Mouse (Mus musculus) heart, postnatal 14 days (tissue): ENCODE data around the gene Ttn. TPM values are rescaled to one million over a fixed set of nuclear protein-coding genes. Genes with fewer than 3 reads are reported as not detected.

Experiments
- DNase-seq, 2 experiments: peaks; one replicate each; pipeline ENCODE4 v3.0.0; 2021 to 2022
- intact Hi-C: fragments of 180-260 bp; cut with DNase I; formaldehyde crosslinking; loops from one replicate; pipeline ENCODE4 v1.15.1; 2025
- total RNA-seq, 2 experiments: library from RNA; stranded (reverse); gene quantifications; 2 replicates each; pipeline ENCODE4 v1.2.3; 2021

Gene Ttn
- total RNA-seq, 2 experiments from 2014 or later = 2,535 to 2,618 TPM

DNA sequence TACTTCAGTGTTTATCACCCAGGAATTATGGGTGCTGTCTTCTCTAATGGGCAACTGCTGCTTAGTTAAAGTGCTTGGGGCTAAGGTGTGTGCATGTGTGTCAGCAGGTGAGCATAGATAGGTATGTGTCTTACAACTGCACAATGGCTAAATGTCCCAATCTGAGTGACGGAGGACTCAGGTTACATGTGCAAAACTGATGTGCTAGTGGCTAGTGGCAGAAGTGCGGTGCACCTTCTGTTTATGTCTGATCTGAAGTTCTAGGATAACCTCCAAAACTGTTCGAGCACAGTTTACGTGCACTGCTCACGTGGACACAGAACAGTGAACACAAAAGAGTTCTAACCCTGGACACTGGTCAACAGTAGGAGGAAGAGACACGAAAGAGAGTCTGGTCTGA lies 15.8 kb downstream of the Ttn start:
- intact Hi-C loops = no loop called here
- DNase-seq = no peak

DNA sequence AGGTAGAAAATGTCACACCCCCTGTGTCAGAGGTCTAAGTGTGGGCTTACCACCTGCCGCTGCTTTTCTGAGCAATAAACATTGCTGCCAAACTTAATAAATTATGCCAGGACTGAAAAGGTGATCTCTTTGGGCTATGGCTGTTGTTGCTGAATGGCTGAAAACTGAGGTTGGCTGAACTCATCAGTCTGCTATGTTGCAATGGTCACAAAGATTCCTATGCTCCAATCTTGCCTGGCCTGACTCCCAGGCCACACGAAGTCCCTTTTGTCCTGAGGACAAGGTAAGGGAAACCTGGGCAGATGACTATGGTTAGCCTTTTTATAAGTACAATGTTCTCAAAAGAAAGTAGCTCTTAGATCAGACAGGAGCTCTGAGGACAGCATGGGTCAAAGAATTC lies 16.3 kb downstream of the Ttn start:
- DNase-seq = no peak
- intact Hi-C loops = no loop called here

DNA sequence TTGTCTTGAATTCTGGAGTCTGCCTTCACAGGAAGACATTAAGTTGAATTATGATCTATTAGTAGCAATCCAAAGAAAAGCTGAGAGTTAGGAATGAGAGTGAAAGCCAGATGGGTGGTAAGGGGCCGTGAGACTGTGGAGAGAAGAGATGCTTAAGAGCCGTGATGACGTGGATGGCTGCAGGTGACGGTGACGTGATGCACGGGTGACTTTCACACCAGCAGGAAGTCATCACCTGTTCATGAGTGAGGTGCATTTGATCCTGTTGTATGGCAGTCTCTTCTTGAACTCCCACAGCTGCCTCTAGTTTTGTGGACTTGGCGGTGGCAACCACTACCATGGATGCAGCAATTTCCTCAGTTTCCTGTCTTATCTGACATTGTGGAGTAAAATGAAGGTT lies 16.8 kb downstream of the Ttn start:
- no peak for DNase-seq

DNA sequence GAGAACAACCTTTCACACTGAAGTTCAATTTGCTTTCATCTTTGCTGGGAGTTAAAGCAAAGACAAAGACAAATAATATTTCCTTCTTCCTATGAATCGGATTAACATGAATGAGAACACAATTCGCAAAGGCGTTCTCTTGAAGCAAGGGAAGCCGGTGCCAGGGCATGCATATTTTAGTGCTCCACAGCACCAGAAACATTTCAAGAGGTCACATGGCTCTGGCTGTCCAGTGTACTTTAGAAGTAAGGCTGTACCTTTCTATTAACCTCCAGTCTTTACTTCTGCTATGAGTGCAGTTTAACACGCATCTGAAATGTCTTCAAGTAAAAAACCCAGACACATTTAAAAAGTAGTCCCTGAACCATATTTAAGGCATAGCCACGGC lies 20.3 kb downstream of the Ttn start:
- intact Hi-C loops = no loop called here
- DNase-seq = no peak

More for the DNA sequence above, 16.8 kb downstream of the Ttn start:
- intact Hi-C loops = no loop called here

- intact Hi-C loops = no loop called here
- no peak for DNase-seq
Observed at GRCm38 (mm10) chr2:76961420-76962044, 20.8 kb downstream of the Ttn start.

DNA sequence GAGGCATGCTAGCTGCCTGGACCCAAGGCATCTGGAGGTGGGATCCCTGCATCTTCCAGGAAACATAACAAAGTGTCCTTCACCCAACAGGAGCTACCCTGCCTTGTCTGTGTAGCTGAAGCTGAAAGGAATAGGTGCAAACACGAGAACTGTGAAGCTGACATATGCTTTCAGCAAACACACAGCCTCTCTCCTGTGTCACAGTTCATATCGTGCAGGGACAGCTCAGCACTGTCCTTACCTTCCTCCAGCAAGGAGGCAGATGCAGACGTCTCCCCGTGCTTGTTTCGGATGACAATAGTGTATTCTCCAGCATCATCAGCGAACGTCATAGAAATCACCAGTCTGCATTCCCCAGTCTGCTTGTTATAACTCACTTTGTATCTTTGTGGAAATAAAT lies 32.6 kb downstream of the Ttn start:
- intact Hi-C loops = no loop called here

GRCm38 (mm10) chr2:76938515-76938914 lies 43.8 kb downstream of the Ttn start:
- DNase-seq = no peak
- intact Hi-C loops = no loop called here

More for the DNA sequence above, 32.6 kb downstream of the Ttn start:
- DNase-seq = no peak

DNA sequence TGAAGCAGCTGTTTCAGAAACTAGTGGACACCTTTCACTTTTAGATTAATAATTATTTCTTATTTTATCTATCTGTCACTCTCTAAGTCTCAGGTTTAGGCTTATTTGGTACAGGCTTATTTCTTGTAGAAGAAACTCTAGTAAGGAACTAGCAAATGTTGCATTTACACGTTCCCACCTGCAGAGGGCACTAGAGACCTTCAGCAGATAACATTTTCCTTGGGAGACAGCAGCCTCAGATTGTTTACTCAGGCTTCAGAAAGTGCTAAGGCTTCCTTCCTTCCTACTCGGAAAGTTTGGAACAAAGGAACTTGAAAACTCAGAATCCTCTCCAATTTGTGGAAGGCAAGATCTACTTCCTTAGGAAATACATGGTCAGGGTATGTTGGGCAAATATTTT lies 52.6 kb downstream of the Ttn start:
- intact Hi-C loops = loop anchor here (1.0 kb wide), 1 partner anchor 40 kb away; no protein-coding TSS in a partner anchor
- peak; percentile 51 to 75 for DNase-seq

- intact Hi-C loops = loop anchor here (1.0 kb wide), 1 partner anchor 40 kb away; no protein-coding TSS in a partner anchor
Observed at GRCm38 (mm10) chr2:76928816-76929215, 53.5 kb downstream of the Ttn start.

DNA sequence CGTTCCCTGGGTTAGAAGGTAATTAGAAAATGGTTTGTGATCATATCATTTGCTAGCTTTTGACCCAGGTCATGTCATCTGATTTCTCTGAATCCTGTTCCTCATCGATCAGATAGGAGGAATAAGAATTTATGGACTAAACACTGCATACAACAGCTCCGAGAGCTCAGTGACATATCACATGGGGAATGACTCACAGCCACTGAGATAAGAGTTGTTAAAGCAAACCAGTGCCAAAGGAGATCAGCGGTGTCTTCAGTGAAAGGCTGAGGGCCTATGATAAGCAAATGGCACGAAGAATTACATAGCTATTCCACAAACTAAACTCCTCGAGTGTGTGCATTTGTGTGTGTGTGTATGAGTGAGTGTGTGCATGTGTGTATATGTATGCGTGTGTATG lies 54.0 kb downstream of the Ttn start:
- DNase-seq = no peak
- intact Hi-C loops = no loop called here

More at GRCm38 (mm10) chr2:76928816-76929215, 53.5 kb downstream of the Ttn start:
- no peak for DNase-seq

DNA sequence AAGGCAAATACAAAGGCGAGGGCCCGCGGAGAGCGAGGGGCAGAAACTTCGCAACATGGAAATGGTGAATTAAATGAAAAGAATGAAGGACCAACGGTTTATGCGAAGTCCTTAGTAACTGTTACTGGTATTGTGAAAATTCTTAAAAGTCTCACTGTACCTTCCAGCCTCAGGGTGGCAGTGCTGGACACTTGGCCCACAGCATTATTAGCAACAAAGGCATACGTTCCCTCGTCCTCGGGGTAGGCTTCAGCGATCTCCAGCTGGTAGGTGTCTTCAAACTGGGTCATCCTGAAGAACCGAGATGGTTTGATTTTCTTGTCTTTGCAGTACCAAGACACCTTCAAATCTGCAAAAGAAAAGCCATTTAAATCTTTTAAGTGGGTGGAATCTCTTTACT lies 55.4 kb downstream of the Ttn start:
- no peak for DNase-seq
- intact Hi-C loops = no loop called here

DNA sequence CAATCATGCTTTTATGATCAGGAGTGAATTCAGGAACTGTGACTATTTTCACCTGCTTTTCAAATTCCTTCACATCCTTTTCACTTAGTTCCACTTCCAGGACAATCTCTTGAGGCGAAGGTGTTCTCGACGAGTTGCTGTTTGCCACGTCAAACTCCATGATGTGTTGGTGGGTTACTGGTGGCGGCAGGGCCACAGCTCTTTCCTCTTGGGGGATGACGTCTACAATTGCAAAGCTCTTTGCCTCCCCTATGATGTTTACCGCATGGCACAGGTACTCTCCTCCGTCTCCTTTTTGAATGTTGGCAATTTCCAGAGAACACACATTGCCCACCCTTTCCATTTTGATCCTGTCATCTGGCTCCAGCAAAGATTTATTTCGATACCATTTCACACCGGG lies 67.4 kb downstream of the Ttn start:
- intact Hi-C loops = no loop called here
- DNase-seq = no peak

- no peak for DNase-seq
- intact Hi-C loops = no loop called here
Observed at GRCm38 (mm10) chr2:76908705-76909457, 73.5 kb downstream of the Ttn start.

GRCm38 (mm10) chr2:76903351-76903750 lies 79.0 kb downstream of the Ttn start:
- intact Hi-C loops = no loop called here
- no peak for DNase-seq

- intact Hi-C loops = no loop called here
Observed at GRCm38 (mm10) chr2:76901476-76902086, 80.8 kb downstream of the Ttn start.

GRCm38 (mm10) chr2:76899886-76900285 lies 82.5 kb downstream of the Ttn start:
- DNase-seq = no peak
- intact Hi-C loops = no loop called here

More at GRCm38 (mm10) chr2:76901476-76902086, 80.8 kb downstream of the Ttn start:
- no peak for DNase-seq

DNA sequence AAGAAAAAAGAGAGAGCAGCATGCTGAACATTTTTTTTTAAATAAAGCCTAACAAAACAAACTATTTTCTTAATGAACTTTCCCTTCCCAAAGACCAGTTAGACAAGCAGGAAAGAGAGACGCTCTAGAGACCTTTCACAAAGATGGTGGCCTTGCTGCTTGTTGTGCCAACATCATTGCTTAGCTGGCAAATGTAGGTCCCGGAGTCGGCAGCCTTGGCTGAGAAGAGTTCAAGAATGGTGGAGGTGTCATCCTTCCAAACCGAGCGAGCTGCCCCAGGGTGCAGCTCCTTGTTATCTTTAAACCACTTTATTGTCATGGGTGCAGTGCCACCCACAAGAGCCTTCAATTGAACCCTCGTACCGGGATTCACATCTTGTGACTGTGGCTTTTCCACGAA lies 85.4 kb downstream of the Ttn start:
- intact Hi-C loops = no loop called here
- DNase-seq = no peak

- no peak for DNase-seq
- intact Hi-C loops = no loop called here
Observed at GRCm38 (mm10) chr2:76895327-76895726, 87.0 kb downstream of the Ttn start.

- DNase-seq = no peak
- intact Hi-C loops = no loop called here
Observed at GRCm38 (mm10) chr2:76888721-76889120, 93.6 kb downstream of the Ttn start.

GRCm38 (mm10) chr2:76885855-76886254 lies 96.5 kb downstream of the Ttn start:
- intact Hi-C loops = no loop called here
- DNase-seq = no peak

- intact Hi-C loops = no loop called here
- no peak for DNase-seq
Observed at GRCm38 (mm10) chr2:76881406-76881805, 100.9 kb downstream of the Ttn start.

DNA sequence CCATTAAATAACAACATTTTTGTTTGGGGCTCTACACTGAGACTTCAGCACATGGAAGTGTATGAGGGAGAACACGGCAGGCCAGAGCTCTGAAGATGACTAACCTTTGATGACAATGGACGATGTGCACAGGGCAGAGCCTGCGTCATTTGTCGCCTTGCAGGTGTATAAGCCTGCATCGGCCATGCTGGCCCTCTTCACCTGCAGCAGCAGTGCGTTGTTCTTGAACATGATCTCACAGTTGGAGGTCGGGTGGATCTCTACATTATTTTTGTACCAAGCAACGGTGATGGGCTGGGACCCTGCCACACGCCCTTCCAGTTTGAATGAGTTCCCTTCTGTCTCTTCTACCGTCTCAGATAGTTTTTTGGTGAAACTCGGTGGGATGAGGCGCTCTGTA lies 106.8 kb downstream of the Ttn start:
- no peak for DNase-seq
- intact Hi-C loops = no loop called here
